Mouse (Mus musculus): ENCODE measurements around the gene D330020A13Rik. TPM values are rescaled to one million over a fixed set of nuclear protein-coding genes. Genes with fewer than 3 reads are reported as not detected.

D330020A13Rik gene
- polyA plus RNA-seq, 1 experiment from 2014 or later = not detected

- Histone ChIP-seq H3K36me3 (replicated peaks; ENCODE audit: control insufficient read depth, insufficient read depth) (no peaks in the 10 kb centered on the region), H3K4me1 (replicated peaks; ENCODE audit: control insufficient read depth, insufficient read depth, low read length) (no peaks in the 10 kb centered on the region), H3K9me3 (ENCODE audit: control insufficient read depth, low read length) (no peaks in the 10 kb centered on the region), H3K9ac (no peak overlapping the region), H3K4me2 (replicated peaks) (no peak overlapping the region), H3K27ac (no peak overlapping the region), H3K4me3 (replicated peaks; ENCODE audit: low read length) (no peak overlapping the region), H3K27me3 (ENCODE audit: control insufficient read depth, insufficient read depth, low read length) (no peaks in the 10 kb centered on the region)
- 19% methylated on average over 9 of the region's 9 CpGs for WGBS
- no peak for DNase-seq (ENCODE audit: low spot score)
- ATAC-seq (ENCODE audit: low FRiP score) = no peak
These were observed 34.7 kb upstream of the D330020A13Rik start for GRCm38 (mm10) chr6:120259481-120259880.

DNA sequence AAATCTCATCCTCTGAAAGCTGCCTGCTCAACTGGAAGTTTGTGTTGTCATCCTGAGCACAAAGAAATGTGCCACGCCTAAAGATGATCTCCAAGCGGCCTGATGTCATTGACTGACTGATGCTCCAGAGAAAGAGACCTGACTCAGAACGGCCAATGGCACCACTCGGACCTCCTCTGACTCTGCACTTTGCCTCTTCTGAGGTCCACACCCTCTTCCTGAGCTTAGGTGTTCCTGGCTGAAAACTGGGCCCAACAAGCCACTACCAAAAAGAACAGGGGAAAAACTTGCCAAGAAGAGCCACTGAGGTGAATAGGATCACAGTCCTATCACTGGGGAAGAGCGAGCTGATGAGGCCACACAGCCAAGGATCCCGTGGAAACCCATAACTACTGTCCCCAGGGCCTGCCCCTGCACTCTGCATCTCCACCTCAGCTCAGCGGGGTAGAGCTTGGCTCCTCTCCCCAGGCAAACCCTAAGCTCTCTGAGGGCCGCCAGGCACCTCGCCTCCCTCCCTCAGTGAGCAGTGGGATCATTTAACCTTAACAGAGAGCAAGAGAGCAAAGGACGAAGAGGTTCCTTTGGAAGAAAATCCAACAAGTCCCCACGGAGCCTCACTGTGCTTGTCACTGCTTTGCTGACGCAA lies 31.2 kb upstream of the D330020A13Rik start:
- H3K36me3 ChIP-seq (replicated peaks; ENCODE audit: control insufficient read depth, insufficient read depth) = no peaks in the 10 kb centered on the region
- ATAC-seq (ENCODE audit: low FRiP score) (no peak), DNase-seq (ENCODE audit: low spot score) (no peak)
- no peak overlapping the region for H3K4me3 ChIP-seq (replicated peaks; ENCODE audit: low read length)
- no peak overlapping the region for H3K4me2 ChIP-seq (replicated peaks)
- no peaks in the 10 kb centered on the region for H3K9me3 ChIP-seq (ENCODE audit: control insufficient read depth, low read length)
- H3K27ac ChIP-seq = no peak overlapping the region
- H3K4me1 ChIP-seq (replicated peaks; ENCODE audit: control insufficient read depth, insufficient read depth, low read length) = no peaks in the 10 kb centered on the region
- 59% methylated on average over 12 of the region's 12 CpGs for WGBS
- no peaks in the 10 kb centered on the region for H3K27me3 ChIP-seq (ENCODE audit: control insufficient read depth, insufficient read depth, low read length)
- no peak overlapping the region for H3K9ac ChIP-seq

DNA sequence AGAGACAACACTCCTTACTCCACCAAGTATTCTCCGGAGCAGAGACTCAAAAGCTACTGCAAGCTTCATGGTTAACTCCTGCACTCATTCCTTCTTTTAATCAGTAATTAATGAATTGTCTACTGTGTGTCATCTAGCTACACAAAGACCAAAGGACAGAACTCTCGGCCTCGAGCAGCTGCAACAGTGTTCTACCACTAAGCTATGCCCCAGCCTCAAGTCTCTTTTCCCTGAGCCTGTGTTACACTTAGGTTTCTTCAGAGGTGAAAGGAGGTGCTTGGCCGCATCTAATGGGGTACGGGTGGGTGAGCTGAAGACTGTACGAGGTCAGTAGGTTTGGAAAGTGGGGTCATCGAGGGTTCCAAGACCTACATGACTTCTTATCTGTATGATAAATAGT lies 30.6 kb upstream of the D330020A13Rik start:
- no peak overlapping the region for H3K4me3 ChIP-seq (replicated peaks; ENCODE audit: low read length)
- DNase-seq (ENCODE audit: low spot score) = no peak

GRCm38 (mm10) chr6:120264151-120264550 lies 30.0 kb upstream of the D330020A13Rik start:
- Histone ChIP-seq H3K4me3 (replicated peaks; ENCODE audit: low read length) (no peak overlapping the region), H3K9me3 (ENCODE audit: control insufficient read depth, low read length) (no peaks in the 10 kb centered on the region), H3K27me3 (ENCODE audit: control insufficient read depth, insufficient read depth, low read length) (no peaks in the 10 kb centered on the region), H3K4me1 (replicated peaks; ENCODE audit: control insufficient read depth, insufficient read depth, low read length) (no peaks in the 10 kb centered on the region), H3K4me2 (replicated peaks) (no peak overlapping the region), H3K27ac (no peak overlapping the region), H3K9ac (no peak overlapping the region), H3K36me3 (replicated peaks; ENCODE audit: control insufficient read depth, insufficient read depth) (no peaks in the 10 kb centered on the region)
- 63% methylated on average over 6 of the region's 6 CpGs for WGBS
- DNase-seq (ENCODE audit: low spot score) (no peak), ATAC-seq (ENCODE audit: low FRiP score) (no peak)

More for the DNA sequence above, 30.6 kb upstream of the D330020A13Rik start:
- 79% methylated on average over 7 of the region's 7 CpGs for WGBS
- H3K4me1 ChIP-seq (replicated peaks; ENCODE audit: control insufficient read depth, insufficient read depth, low read length) = no peaks in the 10 kb centered on the region
- no peak overlapping the region for H3K9ac ChIP-seq
- no peak overlapping the region for H3K27ac ChIP-seq
- no peak overlapping the region for H3K4me2 ChIP-seq (replicated peaks)
- no peaks in the 10 kb centered on the region for H3K9me3 ChIP-seq (ENCODE audit: control insufficient read depth, low read length)
- no peaks in the 10 kb centered on the region for H3K36me3 ChIP-seq (replicated peaks; ENCODE audit: control insufficient read depth, insufficient read depth)
- no peaks in the 10 kb centered on the region for H3K27me3 ChIP-seq (ENCODE audit: control insufficient read depth, insufficient read depth, low read length)
- ATAC-seq (ENCODE audit: low FRiP score) = no peak

DNA sequence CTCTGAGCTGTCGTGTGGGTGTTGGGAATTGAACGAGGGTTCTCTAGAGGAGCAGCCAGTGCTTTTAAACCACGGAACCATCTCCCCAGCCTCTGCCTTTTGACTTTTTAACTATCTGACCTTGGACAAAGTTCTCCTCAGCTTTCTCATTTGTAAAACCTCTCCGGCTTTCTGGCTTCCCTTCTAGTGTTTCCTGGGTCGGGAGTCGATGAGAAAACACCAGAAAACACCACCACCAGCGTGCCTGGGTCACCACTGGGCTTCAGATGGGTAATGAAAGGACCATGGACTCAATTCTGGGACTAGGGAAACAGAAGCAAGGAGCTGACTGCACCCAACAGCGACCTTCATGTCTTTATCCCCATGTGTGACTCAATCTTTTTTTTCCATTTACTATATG lies 20.0 kb upstream of the D330020A13Rik start:
- Histone ChIP-seq H3K4me3 (replicated peaks; ENCODE audit: low read length) (no peak overlapping the region), H3K27me3 (ENCODE audit: control insufficient read depth, insufficient read depth, low read length) (no peaks in the 10 kb centered on the region), H3K9me3 (ENCODE audit: control insufficient read depth, low read length) (no peaks in the 10 kb centered on the region), H3K9ac (no peak overlapping the region), H3K4me1 (replicated peaks; ENCODE audit: control insufficient read depth, insufficient read depth, low read length) (no peaks in the 10 kb centered on the region), H3K4me2 (replicated peaks) (no peak overlapping the region), H3K36me3 (replicated peaks; ENCODE audit: control insufficient read depth, insufficient read depth) (no peaks in the 10 kb centered on the region), H3K27ac (no peak overlapping the region)
- no peak for DNase-seq (ENCODE audit: low spot score)
- no peak for ATAC-seq (ENCODE audit: low FRiP score)
- 85% methylated on average over 8 of the region's 8 CpGs for WGBS

DNA sequence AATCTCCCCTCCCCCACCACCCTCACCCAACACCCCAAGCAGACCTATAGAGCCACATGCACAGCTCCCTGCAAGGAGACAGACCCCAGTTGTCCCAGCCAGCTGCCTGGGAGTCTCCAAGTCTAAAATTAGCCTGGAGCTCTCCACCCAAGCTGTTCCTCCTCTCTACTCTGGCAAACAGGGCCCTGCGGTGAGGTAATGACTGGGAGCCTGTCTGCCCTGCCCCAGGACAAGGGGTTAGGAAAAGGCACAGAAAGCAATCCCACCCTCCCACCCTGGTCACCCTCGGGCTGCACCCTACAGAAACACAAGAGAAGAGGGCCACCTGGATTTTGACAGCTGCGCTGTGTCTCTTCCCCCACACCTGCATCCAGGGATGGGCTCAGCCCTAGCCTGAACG lies 19.3 kb upstream of the D330020A13Rik start:
- H3K4me2 ChIP-seq (replicated peaks) = no peak overlapping the region
- WGBS = 69% methylated on average over 4 of the region's 4 CpGs
- ATAC-seq (ENCODE audit: low FRiP score) (no peak), DNase-seq (ENCODE audit: low spot score) (no peak)
- no peak overlapping the region for H3K4me3 ChIP-seq (replicated peaks; ENCODE audit: low read length)
- H3K4me1 ChIP-seq (replicated peaks; ENCODE audit: control insufficient read depth, insufficient read depth, low read length) = no peaks in the 10 kb centered on the region
- no peaks in the 10 kb centered on the region for H3K27me3 ChIP-seq (ENCODE audit: control insufficient read depth, insufficient read depth, low read length)
- H3K9ac ChIP-seq = no peak overlapping the region
- no peak overlapping the region for H3K27ac ChIP-seq
- no peaks in the 10 kb centered on the region for H3K9me3 ChIP-seq (ENCODE audit: control insufficient read depth, low read length)
- no peaks in the 10 kb centered on the region for H3K36me3 ChIP-seq (replicated peaks; ENCODE audit: control insufficient read depth, insufficient read depth)

- H3K9me3 ChIP-seq (ENCODE audit: control insufficient read depth, low read length) = no peaks in the 10 kb centered on the region
- 76% methylated on average over 5 of the region's 6 CpGs for WGBS
- no peak overlapping the region for H3K9ac ChIP-seq
- ATAC-seq (ENCODE audit: low FRiP score) = no peak
- H3K27me3 ChIP-seq (ENCODE audit: control insufficient read depth, insufficient read depth, low read length) = no peaks in the 10 kb centered on the region
- H3K4me2 ChIP-seq (replicated peaks) = no peak overlapping the region
- H3K4me1 ChIP-seq (replicated peaks; ENCODE audit: control insufficient read depth, insufficient read depth, low read length) = no peaks in the 10 kb centered on the region
- H3K4me3 ChIP-seq (replicated peaks; ENCODE audit: low read length) = no peak overlapping the region
- H3K27ac ChIP-seq = no peak overlapping the region
- H3K36me3 ChIP-seq (replicated peaks; ENCODE audit: control insufficient read depth, insufficient read depth) = no peaks in the 10 kb centered on the region
- DNase-seq (ENCODE audit: low spot score) = no peak
These were observed 18.9 kb upstream of the D330020A13Rik start for GRCm38 (mm10) chr6:120275301-120275700.

- H3K4me2 ChIP-seq (replicated peaks) = no peak overlapping the region
- ATAC-seq (ENCODE audit: low FRiP score) = no peak
- H3K27ac ChIP-seq = no peak overlapping the region
- WGBS = 85% methylated on average over 7 of the region's 7 CpGs
- H3K9me3 ChIP-seq (ENCODE audit: control insufficient read depth, low read length) = no peaks in the 10 kb centered on the region
- DNase-seq (ENCODE audit: low spot score) = no peak
- no peaks in the 10 kb centered on the region for H3K27me3 ChIP-seq (ENCODE audit: control insufficient read depth, insufficient read depth, low read length)
- H3K4me3 ChIP-seq (replicated peaks; ENCODE audit: low read length) = no peak overlapping the region
- H3K4me1 ChIP-seq (replicated peaks; ENCODE audit: control insufficient read depth, insufficient read depth, low read length) = no peaks in the 10 kb centered on the region
- no peak overlapping the region for H3K9ac ChIP-seq
- no peaks in the 10 kb centered on the region for H3K36me3 ChIP-seq (replicated peaks; ENCODE audit: control insufficient read depth, insufficient read depth)
These were observed 17.2 kb upstream of the D330020A13Rik start for GRCm38 (mm10) chr6:120276874-120277449.

- H3K36me3 ChIP-seq (replicated peaks; ENCODE audit: control insufficient read depth, insufficient read depth) = no peaks in the 10 kb centered on the region
- no peak overlapping the region for H3K9ac ChIP-seq
- H3K4me1 ChIP-seq (replicated peaks; ENCODE audit: control insufficient read depth, insufficient read depth, low read length) = no peaks in the 10 kb centered on the region
- no peaks in the 10 kb centered on the region for H3K9me3 ChIP-seq (ENCODE audit: control insufficient read depth, low read length)
- WGBS = 89% methylated on average over 9 of the region's 9 CpGs
- no peak overlapping the region for H3K27ac ChIP-seq
- no peak overlapping the region for H3K4me3 ChIP-seq (replicated peaks; ENCODE audit: low read length)
- ATAC-seq (ENCODE audit: low FRiP score) = no peak
- peaks cover 1% of the 10 kb centered on the region; the same call in 1 of the 2 replicates for H3K27me3 ChIP-seq (ENCODE audit: control insufficient read depth, insufficient read depth, low read length)
- no peak overlapping the region for H3K4me2 ChIP-seq (replicated peaks)
- no peak for DNase-seq (ENCODE audit: low spot score)
These were observed 6.9 kb upstream of the D330020A13Rik start for GRCm38 (mm10) chr6:120287279-120287678.

Data from hindbrain, embryonic 14.5 days (tissue).